Mouse (Mus musculus): ENCODE measurements around the gene H2-T3.

DNA sequence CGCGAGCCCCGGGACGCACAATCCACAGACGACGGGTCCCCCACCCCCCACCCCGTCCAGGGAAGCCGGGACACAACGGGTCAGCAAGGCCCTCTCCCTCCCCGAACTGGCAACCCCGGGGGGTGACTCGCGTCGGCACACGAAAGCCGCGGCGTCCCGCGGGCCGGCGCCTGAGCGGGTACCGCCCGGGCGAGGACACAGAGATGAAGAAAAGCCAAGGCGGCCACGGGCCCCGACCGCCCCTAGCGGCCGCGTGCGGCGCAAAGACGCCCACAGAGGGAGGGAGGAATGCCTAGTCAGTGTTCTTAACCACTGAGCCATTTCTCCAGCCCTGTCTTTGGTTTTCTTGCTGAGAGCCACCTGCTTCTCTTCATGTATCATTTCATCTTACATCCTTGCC lies 41.2 kb upstream of the H2-T3 start:
- TF ChIP-seq CTCF (IDR thresholded peaks at IDR 0.05; ENCODE audit: low read depth) (peak; percentile 79), EP300 (optimal IDR thresholded peaks at IDR 0.05) (no peak)

Measured in stomach, postnatal 0 days (tissue).